Mouse (Mus musculus) forebrain, embryonic 15.5 days (tissue): ENCODE data around the gene Ikzf3. TPM values are rescaled to one million over a fixed set of nuclear protein-coding genes. Genes with fewer than 3 reads are reported as not detected.

ENCODE experiments used
- ATAC-seq: fragments of 200-750 bp; cut with Nextera tagmentation; replicated peaks from 2 replicates; pipeline ENCODE4 v1.8.0; 2017; ENCODE audit warnings: mild to moderate bottlenecking, moderate TSS enrichment, moderate library complexity
- H3K27ac ChIP-seq: fragments of 300-500 bp; sonication (generic); replicated peaks from 2 replicates; pipeline ENCODE4 v1.5.1; 2015; ENCODE audit warnings: mild to moderate bottlenecking, inconsistent platforms
- H3K27me3 ChIP-seq: fragments of 300-500 bp; sonication (generic); 2 replicates; pipeline ENCODE4 v1.6.1; 2015; ENCODE audit warnings: inconsistent platforms
- H3K36me3 ChIP-seq: fragments of 300-500 bp; sonication (generic); 2 replicates; pipeline ENCODE4 v1.6.1; 2015; ENCODE audit warnings: mild to moderate bottlenecking, inconsistent platforms
- H3K4me1 ChIP-seq: fragments of 300-500 bp; sonication (generic); 2 replicates; pipeline ENCODE4 v1.6.1; 2015; ENCODE audit warnings: inconsistent platforms
- H3K4me2 ChIP-seq: fragments of 300-500 bp; sonication (generic); replicated peaks from 2 replicates; pipeline ENCODE4 v1.6.1; 2015; ENCODE audit warnings: mild to moderate bottlenecking, inconsistent platforms
- H3K4me3 ChIP-seq: fragments of 300-500 bp; sonication (generic); 2 replicates; pipeline ENCODE4 v1.5.1; 2015; ENCODE audit warnings: mild to moderate bottlenecking, inconsistent platforms
- H3K9ac ChIP-seq: fragments of 300-500 bp; sonication (generic); replicated peaks from 2 replicates; pipeline ENCODE4 v1.6.1; 2015; ENCODE audit warnings: mild to moderate bottlenecking, inconsistent platforms
- H3K9me3 ChIP-seq: fragments of 300-500 bp; sonication (generic); 2 replicates; pipeline ENCODE4 v1.6.1; 2016; ENCODE audit warnings: inconsistent platforms
- WGBS: fragments of 180-500 bp; shearing (Covaris S2); methylation state at CpG from one replicate; pipeline ENCODE4 v1.1.7; 2015; ENCODE audit warnings: mixed read lengths; 5-methylcytosine and 5-hydroxymethylcytosine counted together
- polyA plus RNA-seq: library from polyadenylated mRNA; unstranded; fragments of >200 nt; fragmentation: Nextera tagmentation; extraction: Ambion mirVana; gene quantifications from 2 replicates; pipeline ENCODE4 v1.2.1, GENCODE M21; 2015

Ikzf3 gene
- polyA plus RNA-seq, 1 experiment from 2014 or later, result 0.10 TPM

DNA sequence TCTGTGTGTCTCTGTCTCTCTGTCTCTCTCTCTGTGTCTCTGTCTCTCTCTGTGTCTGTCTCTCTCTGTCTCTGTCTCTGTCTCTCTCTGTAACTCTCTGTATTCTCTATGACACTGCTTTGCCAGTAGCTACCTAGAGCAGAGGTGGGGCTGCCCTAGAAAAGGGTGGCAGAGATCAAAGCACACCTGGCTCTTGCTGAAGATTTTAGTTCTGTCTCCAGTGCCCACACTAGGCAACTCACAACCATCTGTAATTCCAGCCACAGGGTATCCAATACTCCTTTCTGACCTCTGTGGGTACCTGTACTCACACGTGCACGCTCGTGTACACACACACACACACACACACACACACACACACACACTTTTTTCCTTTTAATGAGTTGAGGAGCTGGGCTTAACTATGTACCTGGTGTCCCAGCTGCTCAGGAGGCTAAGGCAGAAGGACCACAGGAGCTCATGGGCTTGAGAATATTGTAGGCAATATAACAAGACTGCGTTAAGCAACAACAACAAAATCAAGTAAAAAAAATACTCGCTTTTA lies 50.6 kb downstream of the Ikzf3 start:
- Histone ChIP-seq H3K4me2 (no peak overlapping the region), H3K9me3 (no peaks in the 10 kb centered on the region), H3K4me3 (no peak overlapping the region), H3K27ac (no peak overlapping the region), H3K9ac (no peak overlapping the region), H3K36me3 (no peaks in the 10 kb centered on the region), H3K4me1 (peaks cover 12% of the 10 kb centered on the region; the same call in 1 of the 2 replicates), H3K27me3 (peaks cover 13% of the 10 kb centered on the region; the same call in 1 of the 2 replicates)
- WGBS, result 95% methylated on average over 5 of the region's 5 CpGs
- ATAC-seq, result no peak

DNA sequence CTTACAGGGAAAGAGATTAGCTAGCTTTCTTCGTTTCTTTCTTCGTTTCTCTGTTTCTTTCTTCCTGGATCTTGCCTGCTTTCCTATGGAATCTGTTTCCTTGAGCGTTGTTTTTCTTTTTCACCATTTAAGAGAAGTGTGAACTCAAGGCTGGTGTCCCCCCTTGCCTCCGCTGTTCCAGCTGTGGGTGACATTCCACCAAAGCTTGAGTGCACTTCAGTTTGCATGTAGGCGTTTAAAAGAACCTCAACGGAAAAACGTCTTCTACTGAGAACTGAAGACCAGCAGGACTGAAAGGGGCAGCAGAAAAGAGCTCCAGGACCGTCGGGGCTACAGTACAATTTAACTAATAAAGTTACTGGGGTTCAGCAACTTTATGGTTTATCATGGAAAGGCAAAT lies 52.4 kb downstream of the Ikzf3 start:
- Histone ChIP-seq H3K9ac (no peak overlapping the region), H3K4me1 (peaks cover 12% of the 10 kb centered on the region; the same call in 1 of the 2 replicates), H3K4me2 (no peak overlapping the region), H3K9me3 (no peaks in the 10 kb centered on the region), H3K27me3 (peaks cover 16% of the 10 kb centered on the region; the same call in 1 of the 2 replicates), H3K36me3 (no peaks in the 10 kb centered on the region), H3K27ac (no peak overlapping the region), H3K4me3 (no peak overlapping the region)
- 74% methylated on average over 9 of the region's 9 CpGs for WGBS
- no peak for ATAC-seq

DNA sequence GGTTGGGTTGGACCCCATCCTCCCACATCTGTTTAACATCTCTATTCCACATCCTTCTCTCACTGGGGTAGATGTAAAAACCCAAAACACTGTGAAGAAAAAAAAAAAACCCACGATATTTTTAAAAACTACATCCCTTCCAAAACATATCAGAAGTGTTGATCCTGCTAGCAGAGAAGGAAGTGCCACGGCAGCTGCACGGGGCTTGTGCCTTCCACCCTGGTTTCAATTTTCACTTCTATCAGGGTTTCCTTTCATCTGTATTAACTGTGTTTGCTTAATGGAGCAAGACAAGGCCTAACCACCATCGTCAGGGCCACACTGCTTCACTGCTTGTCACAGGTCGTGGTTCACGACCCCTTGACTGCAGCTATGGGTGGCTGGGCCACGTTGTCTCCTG lies 52.9 kb downstream of the Ikzf3 start:
- no peak overlapping the region for H3K4me3 ChIP-seq

DNA sequence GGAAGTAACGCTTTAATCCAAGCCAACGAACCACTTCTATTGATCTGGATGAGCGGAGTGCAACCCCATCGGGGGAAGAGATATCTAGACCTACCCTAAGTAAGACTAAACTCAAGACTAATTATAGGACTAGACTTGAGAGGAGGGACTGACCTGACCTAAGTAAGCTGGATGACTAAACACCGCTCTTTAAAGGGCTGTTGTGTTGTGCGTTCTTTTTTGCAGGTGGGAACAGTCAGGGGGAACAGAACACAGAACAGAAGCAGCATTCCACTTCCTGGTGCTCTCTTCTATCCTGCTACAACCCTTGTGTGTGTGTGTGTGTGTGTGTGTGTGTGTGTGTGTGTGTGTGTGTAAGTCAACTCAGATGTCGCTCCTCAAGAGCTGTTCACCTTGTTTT lies 54.3 kb downstream of the Ikzf3 start:
- Histone ChIP-seq H3K9ac (no peak overlapping the region), H3K4me3 (no peak overlapping the region), H3K9me3 (no peaks in the 10 kb centered on the region), H3K36me3 (no peaks in the 10 kb centered on the region), H3K4me2 (no peak overlapping the region), H3K4me1 (no peaks in the 10 kb centered on the region), H3K27ac (no peak overlapping the region), H3K27me3 (peaks cover 9% of the 10 kb centered on the region; the same call in 1 of the 2 replicates)
- 81% methylated on average over 7 of the region's 7 CpGs for WGBS
- no peak for ATAC-seq

More for the DNA sequence above, 52.9 kb downstream of the Ikzf3 start:
- no peaks in the 10 kb centered on the region for H3K9me3 ChIP-seq
- no peak overlapping the region for H3K27ac ChIP-seq
- no peak overlapping the region for H3K4me2 ChIP-seq
- H3K27me3 ChIP-seq, result peaks cover 12% of the 10 kb centered on the region; the same call in 1 of the 2 replicates
- WGBS, result 23% methylated on average over 7 of the region's 7 CpGs
- peaks cover 8% of the 10 kb centered on the region; the same call in 1 of the 2 replicates for H3K4me1 ChIP-seq
- no peak for ATAC-seq
- no peaks in the 10 kb centered on the region for H3K36me3 ChIP-seq
- H3K9ac ChIP-seq, result no peak overlapping the region

DNA sequence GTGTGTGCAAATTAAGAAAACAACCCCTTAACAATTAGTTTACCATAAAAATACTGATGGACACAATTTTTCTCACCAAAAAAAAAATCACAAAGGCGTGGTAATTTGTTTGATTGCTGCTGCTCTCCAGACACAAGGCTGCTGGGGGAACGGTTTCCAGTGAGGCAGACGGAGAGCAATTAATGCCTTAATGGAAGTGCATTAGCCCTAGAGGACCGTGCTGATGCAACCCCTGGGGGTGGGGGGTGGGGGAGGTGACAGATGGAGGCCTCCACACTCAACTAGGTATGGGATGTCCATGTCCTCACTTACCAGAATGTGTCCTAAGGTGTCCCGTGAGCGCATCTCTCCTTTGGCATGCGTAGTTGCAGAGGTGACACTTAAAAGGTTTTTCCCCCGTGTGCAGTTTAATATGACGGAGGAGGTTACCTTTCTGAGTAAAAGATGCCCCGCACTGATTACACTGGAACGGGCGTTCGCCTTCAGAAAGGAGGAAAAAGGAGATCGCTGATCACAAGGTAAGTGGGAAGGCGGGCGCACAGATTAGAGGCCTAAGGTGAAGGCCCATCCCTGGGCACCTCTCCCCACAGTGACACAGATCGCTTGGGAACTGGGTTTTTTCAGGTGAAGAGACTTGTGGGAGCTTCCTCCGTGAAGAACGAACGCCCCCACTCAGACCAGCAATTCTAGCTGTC lies 57.1 kb downstream of the Ikzf3 start:
- no peak overlapping the region for H3K27ac ChIP-seq
- H3K4me2 ChIP-seq, result no peak overlapping the region
- 68% methylated on average over 20 of the region's 20 CpGs for WGBS
- H3K4me1 ChIP-seq, result no peaks in the 10 kb centered on the region
- H3K9me3 ChIP-seq, result no peaks in the 10 kb centered on the region
- no peak for ATAC-seq
- no peak overlapping the region for H3K4me3 ChIP-seq
- H3K36me3 ChIP-seq, result no peaks in the 10 kb centered on the region
- H3K9ac ChIP-seq, result no peak overlapping the region
- peaks cover 3% of the 10 kb centered on the region; the same call in 1 of the 2 replicates for H3K27me3 ChIP-seq

DNA sequence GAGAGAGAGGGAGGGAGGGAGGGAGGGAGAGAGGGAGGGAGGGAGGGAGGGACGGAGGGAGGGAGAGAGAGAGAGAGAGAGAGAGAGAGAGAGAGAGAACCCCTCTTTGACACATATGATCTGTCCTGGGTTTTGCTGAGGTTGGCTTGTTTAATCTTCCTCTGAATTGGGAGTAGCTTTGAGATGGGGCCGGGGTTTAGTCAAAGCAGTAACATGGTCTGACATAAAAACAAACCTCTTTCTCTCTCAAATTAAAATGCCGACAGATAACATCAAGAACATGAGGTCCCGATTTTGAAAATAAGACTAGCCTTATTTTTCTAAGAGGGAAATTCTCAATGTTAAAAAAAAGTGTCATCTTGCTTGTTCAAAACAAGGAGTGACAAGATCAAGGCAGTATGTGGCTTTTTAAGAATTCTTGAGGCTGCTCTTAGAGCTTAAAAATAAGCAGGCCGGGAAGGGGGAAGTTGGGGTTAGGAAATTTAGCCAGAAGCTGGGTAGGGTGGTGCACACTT lies 58.2 kb downstream of the Ikzf3 start:
- no peak for ATAC-seq
- Histone ChIP-seq H3K36me3 (no peaks in the 10 kb centered on the region), H3K9ac (no peak overlapping the region), H3K27ac (no peak overlapping the region), H3K4me2 (no peak overlapping the region), H3K9me3 (no peaks in the 10 kb centered on the region), H3K4me1 (no peaks in the 10 kb centered on the region), H3K27me3 (0 out of 2 replicates have a peak, but pooled peaks cover 3% of the 10 kb centered on the region), H3K4me3 (no peak overlapping the region)
- 83% methylated on average over 4 of the region's 5 CpGs for WGBS

DNA sequence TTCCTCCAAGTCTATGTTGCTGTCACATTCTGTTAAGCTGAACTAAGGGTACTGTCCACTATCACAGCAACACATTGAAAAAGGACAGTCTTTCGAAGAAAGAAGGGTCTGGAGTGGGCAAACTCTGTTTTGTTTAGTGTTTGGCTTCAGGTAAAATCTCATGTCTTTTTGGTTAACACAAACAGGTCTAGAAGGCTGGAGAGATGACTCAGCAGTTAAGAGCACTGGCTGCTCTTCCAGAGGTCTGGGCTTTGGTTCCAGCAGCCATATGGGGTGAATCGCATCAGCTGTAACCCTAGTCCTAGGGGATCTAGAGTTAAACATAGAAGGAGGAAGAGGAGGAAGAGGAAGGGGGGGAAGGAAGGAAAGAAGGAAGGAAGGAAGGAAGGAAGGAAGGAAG lies 60.1 kb downstream of the Ikzf3 start:
- Histone ChIP-seq H3K27ac (no peak overlapping the region), H3K4me1 (no peaks in the 10 kb centered on the region), H3K4me2 (no peak overlapping the region), H3K9ac (no peak overlapping the region), H3K27me3 (0 out of 2 replicates have a peak, but pooled peaks cover 3% of the 10 kb centered on the region), H3K36me3 (no peaks in the 10 kb centered on the region), H3K4me3 (no peak overlapping the region), H3K9me3 (no peaks in the 10 kb centered on the region)
- ATAC-seq, result no peak
- 84% methylated on average over 2 of the region's 2 CpGs for WGBS

DNA sequence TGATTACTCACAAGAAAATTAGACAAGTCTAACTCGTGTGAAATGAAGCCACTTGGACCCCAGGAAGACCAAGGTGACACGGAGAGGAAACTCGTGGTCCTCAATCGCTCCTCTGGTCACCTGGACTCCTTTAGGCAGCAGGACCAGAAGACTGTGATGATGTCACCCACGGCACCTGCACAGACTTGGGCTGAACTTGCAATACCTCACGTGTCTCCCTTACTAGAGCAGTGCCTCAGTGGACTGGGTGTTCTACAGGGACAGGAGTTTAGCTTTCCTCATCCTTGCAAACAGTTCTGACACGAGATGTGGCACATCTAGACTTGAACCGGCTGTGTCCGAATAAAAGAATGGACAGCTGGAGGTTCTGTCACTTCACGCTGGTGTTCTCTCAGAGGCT lies 63.8 kb downstream of the Ikzf3 start:
- H3K27me3 ChIP-seq, result no peaks in the 10 kb centered on the region
- H3K9me3 ChIP-seq, result no peaks in the 10 kb centered on the region
- H3K4me1 ChIP-seq, result no peaks in the 10 kb centered on the region
- whole genome bisulfite sequencing, result 85% methylated on average over 10 of the region's 10 CpGs
- H3K4me3 ChIP-seq, result no peak overlapping the region
- no peaks in the 10 kb centered on the region for H3K36me3 ChIP-seq
- H3K27ac ChIP-seq, result no peak overlapping the region
- no peak overlapping the region for H3K9ac ChIP-seq
- ATAC-seq, result no peak
- no peak overlapping the region for H3K4me2 ChIP-seq

DNA sequence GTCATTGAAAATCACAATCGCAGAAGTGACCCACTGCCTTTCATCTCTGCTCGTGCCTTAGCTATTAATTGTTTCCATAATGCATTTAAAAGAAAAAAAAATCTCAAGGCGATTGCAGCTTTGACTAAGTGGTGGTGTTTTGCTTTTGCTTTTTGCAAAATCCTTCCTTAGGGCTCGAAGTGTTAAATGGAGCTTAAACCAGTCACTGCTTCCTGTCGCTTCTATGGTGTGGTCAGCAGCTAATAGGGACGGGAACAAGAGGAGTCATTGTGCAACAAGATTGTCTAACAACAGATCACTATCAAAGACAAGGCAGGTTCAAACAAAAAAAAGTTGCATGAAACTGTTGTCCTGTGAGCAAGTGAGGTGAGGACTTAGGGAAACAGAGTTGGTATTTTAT lies 64.6 kb downstream of the Ikzf3 start:
- Histone ChIP-seq H3K27me3 (no peaks in the 10 kb centered on the region), H3K9me3 (no peaks in the 10 kb centered on the region), H3K9ac (no peak overlapping the region), H3K27ac (no peak overlapping the region), H3K4me3 (no peak overlapping the region), H3K36me3 (no peaks in the 10 kb centered on the region), H3K4me1 (no peaks in the 10 kb centered on the region), H3K4me2 (no peak overlapping the region)
- WGBS, result 56% methylated on average over 6 of the region's 6 CpGs
- ATAC-seq, result no peak

DNA sequence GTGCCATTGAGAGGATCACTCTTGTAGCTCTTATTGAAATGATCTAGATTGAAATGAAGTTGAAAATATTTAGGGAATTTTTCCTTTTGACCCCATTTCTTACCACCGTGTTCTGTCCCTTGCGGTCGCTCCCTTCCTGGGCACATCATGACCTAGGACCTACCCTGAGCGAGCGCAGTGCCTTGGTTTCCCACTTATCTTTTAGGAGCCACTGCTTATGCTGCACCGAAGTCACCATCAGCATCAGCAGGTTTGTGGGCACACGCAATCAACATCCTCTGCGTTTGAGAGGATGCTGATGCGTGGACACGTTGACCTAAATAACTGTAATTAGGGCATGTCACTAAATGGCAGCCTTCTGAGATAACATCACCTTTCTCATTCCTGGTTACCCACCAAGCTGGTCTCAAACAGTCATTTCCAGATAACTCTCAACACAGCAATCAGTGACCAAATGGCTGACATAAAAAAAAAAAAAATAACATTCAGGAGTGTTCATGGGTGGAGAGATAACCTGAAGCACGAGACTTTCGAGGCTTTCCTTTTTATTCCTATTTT lies 65.8 kb downstream of the Ikzf3 start:
- H3K4me2 ChIP-seq, result no peak overlapping the region
- no peak overlapping the region for H3K4me3 ChIP-seq
- no peaks in the 10 kb centered on the region for H3K9me3 ChIP-seq
- no peaks in the 10 kb centered on the region for H3K36me3 ChIP-seq
- no peak for ATAC-seq
- no peak overlapping the region for H3K27ac ChIP-seq
- no peaks in the 10 kb centered on the region for H3K4me1 ChIP-seq
- 93% methylated on average over 12 of the region's 12 CpGs for WGBS
- no peak overlapping the region for H3K9ac ChIP-seq
- H3K27me3 ChIP-seq, result no peaks in the 10 kb centered on the region

DNA sequence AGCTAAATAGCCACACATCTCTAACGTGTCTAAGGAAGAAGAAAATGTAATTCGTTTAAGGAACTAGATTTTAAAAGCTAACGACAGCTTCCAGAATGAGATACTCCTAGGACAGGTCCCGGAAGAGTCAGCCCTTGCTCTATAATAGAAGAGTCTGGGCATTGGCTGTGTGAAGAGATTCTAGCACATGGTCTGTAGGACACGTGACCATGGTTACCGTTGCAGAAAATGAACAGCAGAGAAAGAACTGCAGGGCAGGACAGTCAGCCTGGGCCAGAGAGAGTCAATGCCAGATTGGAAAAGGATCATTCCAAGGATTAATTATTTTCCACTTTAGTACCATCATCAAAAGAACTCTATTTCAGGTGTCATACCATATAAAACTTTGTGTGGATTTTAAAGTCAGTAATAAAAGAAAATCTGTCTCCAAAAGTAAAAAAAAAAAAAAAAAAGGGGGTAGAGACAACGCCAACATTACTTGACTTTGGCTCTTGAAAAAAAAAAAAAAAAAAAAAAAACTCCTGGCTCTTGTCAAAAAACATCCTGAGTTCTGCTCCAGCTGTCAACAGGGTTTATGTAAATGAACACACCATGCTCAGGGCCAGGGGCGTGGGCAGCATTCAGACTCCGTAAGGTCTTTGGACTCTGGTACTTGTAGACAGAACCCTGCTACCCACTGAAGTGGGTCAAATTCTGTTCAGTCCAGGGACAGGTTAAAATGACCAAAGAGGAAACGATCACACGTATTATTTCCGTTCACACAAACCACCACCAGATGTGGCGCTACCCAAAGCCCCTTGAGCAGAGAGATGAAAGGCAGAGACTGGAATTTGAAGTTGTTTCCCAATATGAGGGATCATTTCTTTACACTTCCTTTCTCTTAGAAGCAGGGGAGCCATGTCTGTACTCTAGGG lies 66.5 kb downstream of the Ikzf3 start:
- ATAC-seq, result no peak
- WGBS, result 83% methylated on average over 13 of the region's 13 CpGs
- H3K36me3 ChIP-seq, result no peaks in the 10 kb centered on the region

More for the DNA sequence above, 66.5 kb downstream of the Ikzf3 start:
- no peak overlapping the region for H3K4me2 ChIP-seq
- no peak overlapping the region for H3K4me3 ChIP-seq
- no peaks in the 10 kb centered on the region for H3K4me1 ChIP-seq
- no peak overlapping the region for H3K27ac ChIP-seq
- no peaks in the 10 kb centered on the region for H3K27me3 ChIP-seq
- no peaks in the 10 kb centered on the region for H3K9me3 ChIP-seq
- H3K9ac ChIP-seq, result no peak overlapping the region
